Mouse (Mus musculus): ENCODE measurements at regions not wholly inside any gene's neighbourhood (a gene's known extent, or its start where the extent isn't known, plus 50 kb on each side); places are given as distances from the start of the nearest gene placed in this dataset.

DNA sequence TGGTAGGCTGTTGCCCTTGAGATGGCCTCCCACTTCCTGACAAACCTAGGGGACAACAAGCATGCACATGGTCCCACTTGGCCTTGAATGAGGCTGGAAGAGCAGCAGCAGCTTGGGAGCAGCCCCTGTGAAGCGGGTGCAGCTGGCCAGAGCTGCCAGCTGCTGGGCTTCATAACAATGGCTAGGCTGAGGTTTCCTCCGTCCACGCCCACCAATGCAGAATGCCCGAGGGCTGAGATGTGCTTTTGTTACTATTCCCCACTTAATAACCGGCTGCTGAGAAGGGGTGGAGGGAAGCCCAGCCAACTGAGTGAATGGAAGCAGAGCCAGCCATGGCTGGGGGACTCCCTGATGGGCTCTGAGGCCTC lies 202.1 kb downstream of the Sox11 start:
- DNase-seq (ENCODE audit: low read depth): no peak

DNA sequence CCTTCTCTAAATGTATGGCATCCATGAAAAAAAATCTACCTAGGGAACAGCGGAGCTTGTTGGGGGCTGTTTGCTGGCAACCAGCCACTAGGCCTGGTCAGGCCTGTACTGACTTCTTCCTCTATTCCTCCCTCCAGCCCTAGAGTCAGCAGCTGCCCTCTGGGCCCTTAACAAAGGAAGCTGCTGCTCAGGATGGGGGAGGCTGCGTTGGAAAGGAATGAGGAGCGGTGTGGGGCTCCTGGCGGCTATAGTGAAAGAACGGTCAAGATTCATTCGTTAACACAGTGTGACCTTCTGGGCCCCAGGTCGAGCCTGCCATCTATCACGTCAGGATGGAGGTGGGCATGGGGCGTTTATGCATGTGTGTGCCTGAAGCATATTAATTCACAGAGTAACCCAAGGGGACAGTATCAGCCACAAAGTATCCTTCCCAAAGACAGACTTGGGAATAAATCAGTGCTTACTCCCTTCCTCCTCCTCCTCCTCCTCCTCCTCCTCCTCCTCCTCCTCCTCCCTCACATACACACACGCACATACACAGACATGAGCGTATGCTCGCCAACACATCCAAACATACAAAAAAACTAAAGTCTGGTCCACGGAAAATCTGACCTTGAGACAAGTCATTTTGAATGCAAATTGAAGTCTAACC lies 202.6 kb downstream of the Sox11 start:
- DNase-seq (ENCODE audit: low read depth): no peak

DNA sequence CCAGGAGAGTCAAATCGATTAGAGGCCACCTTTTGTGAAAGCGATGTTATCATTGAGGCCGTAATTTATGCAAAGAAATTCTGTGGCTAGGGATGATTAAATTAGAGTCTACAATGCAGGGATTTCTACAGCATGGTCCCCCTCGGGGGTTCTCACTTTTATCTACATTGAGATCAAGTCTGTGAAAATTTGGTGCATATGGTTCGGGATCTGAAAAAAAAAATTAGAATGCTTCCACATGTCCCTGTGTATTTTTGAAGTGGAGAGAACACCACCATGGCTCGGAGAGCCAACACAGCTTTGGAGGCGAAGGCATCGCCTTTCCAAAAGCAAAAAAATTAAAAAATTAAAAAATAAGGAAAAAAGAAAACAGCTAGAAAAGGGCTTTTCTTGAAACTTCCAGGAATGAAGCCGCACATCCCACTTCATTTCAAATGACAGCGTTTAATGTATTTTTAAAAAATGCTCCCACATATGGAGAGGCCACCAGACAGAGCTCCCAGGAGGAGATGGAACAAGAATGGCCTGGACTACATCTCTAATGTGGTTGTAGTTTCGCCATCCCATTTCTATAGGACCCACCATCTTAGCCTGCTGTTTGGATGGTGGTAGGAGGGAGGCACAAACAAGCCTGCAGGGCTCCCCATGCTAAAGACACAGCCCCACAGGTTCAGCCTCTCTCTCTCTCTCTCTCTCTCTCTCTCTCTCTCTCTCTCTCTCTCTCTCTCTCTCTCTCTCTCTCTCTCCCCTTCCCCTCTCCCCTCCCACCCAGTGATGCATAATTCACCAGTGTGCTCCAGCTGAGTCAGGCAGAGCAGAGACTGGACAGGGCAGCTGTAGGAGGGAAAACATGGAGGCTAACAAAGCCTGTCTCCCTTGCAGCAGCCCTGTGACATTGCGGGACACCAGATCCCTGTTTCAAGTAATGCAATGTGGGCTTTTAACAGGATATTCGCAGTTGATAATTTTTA lies 203.4 kb downstream of the Sox11 start:
- no peak for DNase-seq (ENCODE audit: low read depth)

DNA sequence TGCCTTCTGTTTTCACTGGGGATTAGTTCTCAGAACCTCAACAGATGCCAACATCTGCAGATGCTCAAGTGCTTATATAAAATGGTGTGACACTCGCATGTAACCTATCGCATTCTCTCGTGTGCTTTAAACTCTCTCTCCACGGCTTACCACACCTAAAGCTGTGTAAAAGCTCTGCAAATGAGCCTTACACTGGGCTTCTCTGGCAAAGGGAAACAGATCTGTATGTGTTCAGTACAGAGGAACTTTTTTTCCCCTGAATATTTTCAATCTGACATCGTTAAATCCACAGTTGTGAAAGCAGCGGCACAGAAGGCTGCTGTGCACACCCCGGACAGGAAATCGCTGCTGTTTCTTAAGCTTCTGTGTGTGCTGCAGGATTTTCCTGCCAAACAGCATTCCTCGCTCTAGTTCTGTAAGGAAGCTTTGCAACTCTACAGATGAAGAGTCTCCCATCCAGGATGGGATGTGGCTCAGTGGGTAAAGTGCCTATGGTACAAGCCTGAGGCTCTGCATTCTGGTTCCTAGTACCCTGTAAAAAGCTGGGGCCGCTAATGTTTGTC lies 206.3 kb downstream of the Sox11 start:
- DNase-seq (ENCODE audit: low read depth): peak; percentile 23

DNA sequence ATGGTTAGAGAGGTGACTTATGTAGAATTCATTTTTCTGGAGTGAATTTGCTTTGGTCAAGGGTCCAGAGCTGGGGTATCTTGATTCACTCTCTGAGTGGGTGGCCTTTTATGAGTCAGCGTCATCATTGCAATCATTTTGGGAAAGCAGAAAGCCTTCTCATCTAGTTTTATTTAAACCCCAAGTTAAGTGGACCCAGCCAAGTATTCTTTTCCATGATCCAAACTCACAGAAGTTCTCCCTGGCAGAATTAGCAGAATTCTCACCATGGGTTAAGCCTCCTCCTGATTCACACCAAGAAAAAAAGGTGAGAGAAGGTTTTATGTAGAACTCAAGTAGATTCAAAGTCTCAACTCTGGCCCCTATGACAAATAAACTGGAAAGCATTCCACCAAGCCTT lies 211.8 kb downstream of the Sox11 start:
- DNase-seq (ENCODE audit: low read depth): no peak

DNA sequence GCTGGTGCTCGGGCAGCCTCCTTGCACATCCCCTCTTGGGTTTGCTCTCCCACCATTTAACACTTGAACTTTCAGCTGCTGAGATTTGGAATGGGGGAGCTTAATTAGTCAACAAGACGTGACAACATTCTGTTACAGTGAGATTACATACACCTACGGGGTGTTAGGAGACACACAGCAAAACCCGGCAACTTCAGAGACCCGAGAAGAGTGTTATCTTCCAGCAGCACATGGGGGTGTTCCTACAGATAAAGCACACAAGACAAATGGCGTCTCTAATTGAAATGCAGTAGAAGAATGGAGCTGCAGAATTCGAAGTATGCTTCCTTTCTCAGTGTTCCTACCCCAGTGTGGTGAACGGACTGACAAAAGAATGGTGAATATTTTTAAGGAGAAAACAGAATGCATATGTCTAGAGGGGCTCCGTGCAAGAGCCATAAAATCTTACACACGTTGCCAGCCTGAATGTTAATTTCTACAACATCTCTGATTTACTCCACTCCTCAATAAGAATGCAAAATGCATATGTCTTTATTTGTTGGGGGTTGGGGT lies 215.2 kb downstream of the Sox11 start:
- DNase-seq (ENCODE audit: low read depth): no peak

DNA sequence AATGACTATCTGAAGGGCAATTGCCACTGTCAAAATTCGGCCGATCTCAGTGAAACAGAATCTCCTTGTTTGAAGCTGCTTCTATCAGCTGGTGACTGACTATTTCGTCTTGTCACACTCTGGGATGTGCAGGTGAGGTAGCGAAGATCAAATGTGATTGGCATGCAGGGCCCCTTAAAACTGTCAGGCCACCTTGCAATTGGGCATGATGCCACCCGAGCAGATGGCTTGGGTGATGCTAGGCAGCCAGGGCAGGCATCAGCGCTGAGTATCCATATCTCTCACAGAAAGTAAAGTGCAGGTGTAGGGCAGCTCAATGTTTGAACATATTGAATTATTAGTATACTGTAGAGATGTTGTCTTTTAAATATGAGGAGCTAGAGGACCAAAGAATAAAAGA lies 223.8 kb downstream of the Sox11 start:
- no peak for DNase-seq (ENCODE audit: low read depth)

DNA sequence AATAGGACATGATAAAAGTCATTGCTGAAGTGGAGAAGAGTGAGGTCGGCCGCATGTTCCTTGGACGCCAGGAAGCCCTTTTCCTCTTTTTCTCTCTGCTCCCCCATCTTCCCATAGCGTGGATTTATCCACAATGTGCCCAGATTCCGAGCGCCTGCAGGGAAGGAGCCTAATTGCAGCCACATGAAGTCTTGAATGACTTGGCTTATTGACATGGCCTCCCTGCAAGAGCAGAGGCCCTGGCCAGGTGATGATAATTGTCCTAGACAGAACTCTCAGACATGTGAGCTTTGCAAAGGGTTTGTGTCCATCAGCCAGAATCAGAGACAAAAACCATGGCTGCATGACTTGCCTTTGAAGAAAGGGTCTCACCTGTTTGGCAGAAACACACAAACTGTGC lies 227.0 kb downstream of the Sox11 start:
- no peak for DNase-seq (ENCODE audit: low read depth)

DNA sequence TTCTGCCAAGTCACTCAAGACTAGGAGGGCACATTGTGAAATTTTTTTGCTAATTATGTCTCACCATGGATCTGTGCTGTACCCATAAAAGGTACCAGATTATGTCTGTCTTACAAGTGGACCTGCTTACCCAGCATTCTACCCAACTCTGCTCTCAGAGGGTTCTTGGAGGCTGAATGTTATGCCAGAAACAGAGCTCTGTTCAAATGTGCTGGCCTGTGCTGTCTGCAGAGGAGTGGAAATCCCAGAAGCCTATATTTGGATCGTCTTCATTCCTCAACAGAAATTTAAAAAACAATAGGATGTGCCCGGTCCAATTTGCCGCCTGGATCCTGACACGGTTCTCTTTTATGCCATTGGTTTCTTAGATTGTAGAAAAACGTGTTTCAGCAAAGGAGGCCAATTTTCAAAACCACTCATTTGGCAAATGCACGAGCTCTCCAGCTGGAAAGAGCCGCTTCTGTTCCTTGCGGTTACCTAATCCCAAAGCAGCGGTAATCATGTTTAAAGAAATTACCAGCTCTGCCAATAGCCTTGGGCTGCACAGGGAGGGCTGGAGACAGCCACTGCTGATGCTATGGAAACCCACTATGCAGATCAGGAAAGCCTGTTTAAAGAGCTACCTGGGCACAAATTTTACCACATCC lies 237.3 kb downstream of the Sox11 start:
- peak; percentile 24 for DNase-seq (ENCODE audit: low read depth)

DNA sequence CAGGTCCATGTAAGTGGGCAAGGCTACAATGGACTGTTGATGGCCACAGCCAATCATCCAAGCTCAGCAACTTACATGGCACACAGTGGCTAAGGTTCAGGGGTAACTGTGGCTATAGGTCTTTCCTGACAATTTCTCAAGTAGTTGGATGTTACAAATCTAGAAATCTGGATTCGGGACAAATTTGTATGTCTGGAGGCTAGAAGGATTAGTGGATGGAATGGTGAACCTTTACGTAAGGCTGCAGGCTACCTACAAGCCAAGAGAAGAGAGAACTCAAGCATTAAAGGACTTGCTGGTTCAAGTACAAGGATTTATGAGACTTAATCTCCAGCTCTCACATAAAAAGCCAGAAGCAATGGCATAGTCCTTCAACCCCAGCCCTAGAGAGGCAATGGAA lies 239.4 kb downstream of the Sox11 start:
- peak; percentile 77 for DNase-seq (ENCODE audit: low read depth)

DNA sequence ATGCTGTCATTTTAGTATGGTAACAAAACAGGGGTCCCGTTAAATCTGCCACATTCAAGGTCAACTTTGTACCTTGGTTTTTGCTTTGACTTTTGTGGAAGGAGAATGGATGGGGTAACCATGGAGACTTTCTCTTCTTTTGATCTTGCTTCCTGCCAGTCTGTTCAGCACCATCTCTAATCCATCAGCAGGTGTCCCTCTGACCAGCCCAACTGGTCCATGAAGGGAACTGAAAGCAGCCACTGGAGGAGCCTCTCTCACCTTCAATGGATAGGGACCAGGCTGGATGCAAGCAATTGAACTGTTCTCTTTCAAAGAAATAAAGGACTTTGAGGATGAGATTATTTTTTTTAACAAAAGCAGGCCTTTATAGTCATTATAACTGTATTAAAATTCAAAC lies 253.2 kb downstream of the Sox11 start:
- no peak for DNase-seq (ENCODE audit: low read depth)

DNA sequence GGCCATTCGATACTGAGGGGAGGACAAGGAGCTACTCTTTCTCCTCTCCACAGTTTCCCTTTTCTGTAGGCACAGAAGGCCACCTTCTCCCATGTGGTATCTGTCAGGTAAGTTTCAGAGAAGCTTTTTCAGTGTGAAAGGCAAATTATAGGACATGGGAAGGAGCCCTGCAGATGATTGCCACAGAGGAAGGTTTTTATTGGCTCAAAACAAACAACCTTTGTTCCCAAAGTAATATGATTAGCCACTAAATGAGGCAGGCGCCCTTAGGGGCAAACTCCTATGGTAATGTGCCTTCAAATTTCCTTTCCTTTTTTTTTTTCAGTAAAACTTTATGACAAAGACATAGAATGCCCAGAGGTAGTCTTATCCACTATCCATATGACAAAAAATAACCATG lies 256.5 kb downstream of the Sox11 start:
- DNase-seq (ENCODE audit: low read depth): no peak

DNA sequence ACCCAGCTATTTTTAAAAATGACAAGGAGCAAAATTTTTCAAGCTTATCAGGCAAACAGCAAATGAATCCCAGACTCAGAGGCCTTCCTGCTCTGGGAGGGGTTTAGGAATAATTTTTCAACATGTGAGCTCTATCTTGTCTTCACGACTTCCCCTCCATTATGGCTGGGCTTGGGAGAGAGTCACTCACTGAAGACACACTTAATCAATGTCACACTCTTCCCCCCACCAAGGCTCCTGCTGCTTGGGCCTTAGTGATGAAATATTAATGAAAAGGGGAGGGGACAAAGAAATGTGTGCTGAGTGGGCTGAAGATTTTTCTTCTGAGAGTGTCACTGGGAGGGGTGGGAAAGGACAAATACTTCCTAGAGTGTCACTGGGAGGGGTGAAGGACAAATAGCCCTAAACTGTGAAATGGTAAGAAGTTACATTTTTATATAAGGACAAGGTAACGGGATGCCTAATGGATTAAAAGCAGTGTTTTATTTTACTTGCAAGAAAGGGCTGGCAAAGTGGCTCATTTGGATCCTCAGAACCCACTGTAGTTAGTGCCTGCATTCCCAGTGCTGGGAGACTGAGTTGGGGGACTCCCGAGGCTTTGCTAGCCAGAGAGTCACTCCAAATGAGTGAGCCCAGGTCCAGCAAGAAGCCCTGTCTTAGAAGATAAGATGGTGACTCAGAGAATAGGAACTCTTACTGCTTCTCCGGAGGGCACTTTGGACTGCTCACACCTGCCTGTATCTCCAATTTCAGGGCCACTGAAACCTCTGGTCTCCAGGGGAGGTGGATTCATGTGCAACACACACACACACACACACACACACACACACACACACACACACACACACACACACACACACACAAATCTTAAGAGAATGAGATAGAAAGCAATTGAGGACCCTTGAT lies 258.5 kb downstream of the Sox11 start:
- no peak for DNase-seq (ENCODE audit: low read depth)

DNA sequence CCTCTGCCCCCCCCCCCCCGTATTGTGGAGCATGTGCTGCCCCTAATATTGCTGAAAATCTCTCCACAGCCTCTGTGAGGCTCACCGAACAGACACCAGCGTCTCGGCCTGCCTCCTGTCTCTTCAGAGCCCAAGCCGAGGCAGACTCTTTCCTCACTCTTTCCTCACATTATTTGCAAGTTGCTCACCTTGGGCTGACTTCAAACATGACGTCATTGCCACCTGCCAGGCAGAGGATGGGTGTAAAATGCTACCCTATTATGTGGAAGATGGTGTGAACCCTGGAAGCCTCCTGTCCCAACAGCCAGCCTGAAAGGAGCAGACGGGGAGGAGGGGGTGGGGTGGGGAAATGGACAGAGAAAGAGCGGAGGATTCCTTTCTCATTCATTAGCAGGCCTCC lies 259.3 kb downstream of the Sox11 start:
- DNase-seq (ENCODE audit: low read depth): no peak

DNA sequence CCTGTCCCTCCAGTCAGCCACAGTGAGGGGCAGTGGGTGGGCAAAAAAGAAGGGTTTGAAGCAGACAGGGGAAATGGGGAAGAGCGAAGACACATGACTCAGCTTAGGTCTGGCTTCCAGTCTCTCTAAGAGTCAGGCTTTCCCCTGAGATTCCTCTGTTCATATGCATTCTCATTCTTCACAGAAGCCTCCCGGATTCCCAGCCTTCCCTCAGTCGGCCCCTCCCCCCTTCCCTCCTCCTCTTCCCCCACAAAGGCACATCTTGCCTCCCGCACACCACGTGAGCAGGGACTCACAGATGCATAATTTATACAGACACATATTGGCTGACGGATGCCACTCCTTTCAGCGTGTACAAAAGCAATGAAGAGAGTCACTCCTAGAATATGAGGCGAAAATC lies 259.8 kb downstream of the Sox11 start:
- no peak for DNase-seq (ENCODE audit: low read depth)

DNA sequence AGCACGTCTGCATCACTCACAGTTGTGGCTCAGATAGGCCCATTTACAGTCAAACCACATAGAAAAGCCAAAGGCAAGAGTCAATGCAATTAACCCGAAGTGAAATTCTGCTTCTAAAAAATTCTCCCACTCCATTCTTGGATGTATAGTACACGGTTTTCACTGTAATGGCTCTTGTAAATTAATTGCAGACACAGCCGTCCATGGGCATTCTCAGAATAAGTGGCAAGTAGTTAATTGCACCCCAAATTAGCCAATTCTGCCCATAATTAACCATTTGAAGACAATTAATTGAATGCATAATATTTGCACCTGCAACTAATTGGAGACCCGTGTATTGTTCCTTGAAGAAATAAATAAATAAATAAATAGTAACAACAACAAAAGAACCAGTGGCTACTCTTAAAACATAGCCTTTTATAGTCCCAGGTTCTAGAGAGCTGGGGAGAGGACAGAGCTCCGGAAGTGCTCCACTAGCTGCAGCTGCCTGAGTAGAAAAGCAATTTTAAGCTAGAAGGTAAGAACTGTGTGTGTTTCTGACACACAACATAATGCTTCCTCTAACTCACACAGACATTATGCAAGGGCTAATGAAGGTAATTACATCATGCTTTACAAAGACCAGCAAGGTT lies 266.2 kb downstream of the Sox11 start:
- no peak for DNase-seq (ENCODE audit: low read depth)

DNA sequence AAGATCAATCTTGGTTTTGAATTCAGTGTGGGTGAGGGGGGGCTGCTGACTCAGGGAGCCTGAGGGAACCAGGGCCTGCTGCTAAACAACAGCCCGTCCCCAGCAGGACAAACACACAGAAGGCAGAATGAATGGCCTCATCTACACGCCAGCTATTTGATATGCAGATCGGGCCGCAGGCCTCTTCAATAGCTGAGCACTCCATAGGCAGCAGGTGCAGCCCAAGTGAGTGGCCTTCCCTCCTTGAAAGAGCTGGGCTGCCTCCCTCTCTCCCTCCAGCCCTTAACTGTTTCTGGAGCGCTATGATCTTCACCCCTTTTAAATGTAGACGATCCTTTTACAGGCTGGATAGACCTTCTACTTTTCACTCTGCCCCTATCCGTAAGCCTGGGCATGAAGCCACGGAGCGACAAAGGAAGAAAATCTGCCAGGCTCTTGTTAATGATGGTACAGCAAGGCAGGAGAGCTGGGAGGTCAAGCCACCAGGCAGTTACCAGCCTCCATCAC lies 277.3 kb downstream of the Sox11 start:
- DNase-seq (ENCODE audit: low read depth): no peak

DNA sequence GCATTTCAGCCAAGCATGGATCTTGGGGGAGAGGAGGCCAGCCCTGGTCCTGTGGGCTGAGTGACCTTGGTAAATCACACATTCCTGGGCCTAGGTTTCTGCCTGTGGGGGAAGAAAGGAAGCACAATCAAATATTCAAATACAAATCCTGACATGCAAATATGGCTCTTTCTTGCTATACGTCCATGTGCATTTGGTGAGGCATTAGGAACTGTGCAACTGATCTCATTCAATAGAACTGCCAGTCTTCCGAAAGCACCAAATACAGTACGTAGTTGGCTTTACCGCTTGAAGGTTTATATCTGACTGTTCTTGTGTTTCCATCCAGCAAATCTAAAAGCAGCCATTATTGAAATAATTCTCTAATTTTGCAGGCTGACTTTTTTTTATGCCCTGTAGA lies 278.9 kb downstream of the Sox11 start:
- DNase-seq (ENCODE audit: low read depth): no peak

DNA sequence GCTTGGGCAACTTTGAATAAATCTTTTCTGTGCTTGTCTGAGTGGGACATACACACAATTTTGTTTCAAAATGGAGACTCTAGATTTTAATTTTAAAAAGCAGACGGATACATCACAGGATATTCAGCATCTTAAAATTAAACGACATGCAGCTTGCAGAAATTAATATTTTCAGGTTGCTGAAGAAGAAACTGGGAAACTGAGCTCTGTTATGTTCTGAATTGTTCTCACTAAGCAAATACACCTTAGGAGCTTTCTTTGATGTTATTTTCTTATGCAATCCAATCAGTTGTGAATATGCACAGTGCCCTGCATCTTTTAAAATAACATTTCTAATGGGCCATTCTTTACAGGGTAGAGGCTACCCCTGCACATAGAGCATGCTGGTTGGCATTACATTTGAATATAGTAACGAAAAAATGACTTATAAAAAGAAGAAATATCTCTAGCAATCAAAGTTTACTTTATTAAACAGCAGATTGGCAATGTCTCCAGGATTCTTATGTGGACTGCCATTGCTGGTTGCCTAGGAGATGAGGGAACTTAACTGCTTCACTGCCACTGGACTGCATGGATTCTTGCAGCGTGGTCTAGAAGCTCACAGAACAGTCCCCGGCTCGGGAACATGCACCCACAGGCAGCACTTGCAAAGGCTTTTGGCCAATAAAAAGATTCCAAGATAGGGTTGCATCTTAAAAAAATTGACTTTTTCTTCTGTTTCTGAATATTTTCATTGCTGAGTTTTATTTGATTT lies 279.7 kb downstream of the Sox11 start:
- DNase-seq (ENCODE audit: low read depth): no peak

DNA sequence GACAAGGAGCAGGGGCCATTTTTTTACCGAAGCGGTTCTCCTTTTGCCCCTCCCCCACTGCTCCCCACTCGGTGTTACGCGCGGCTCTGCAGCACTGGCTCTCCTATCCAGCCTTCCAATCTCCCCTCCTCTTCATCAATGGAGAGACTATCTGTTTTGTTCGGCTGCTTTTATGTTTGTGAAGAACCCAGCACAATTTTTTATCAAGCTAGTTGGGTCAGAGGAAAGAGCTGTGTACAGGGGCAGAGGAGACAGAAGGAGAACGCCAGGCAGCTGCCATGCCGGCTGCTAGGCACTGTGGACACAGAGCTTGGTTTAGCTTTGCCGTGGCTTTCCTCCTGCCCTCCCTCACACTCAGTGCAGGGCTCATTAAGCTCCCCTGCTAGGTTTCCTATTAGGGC lies 280.3 kb downstream of the Sox11 start:
- no peak for DNase-seq (ENCODE audit: low read depth)
